Mouse (Mus musculus) forebrain, embryonic 11.5 days (tissue): Measurements from ENCODE around the gene Rmi1. TPM values are rescaled to one million over a fixed set of nuclear protein-coding genes. Genes with fewer than 3 reads are reported as not detected.

ENCODE experiments used
- ATAC-seq: fragments of 200-750 bp; cut with Nextera tagmentation; replicated peaks from 2 replicates; pipeline ENCODE4 v1.8.0; 2017; ENCODE audit warnings: moderate TSS enrichment; ENCODE audit not compliant: low FRiP score
- DNase-seq: peaks from one replicate; pipeline ENCODE4 v3.0.0-alpha.2; 2017; ENCODE audit warnings: low spot score
- H3K27ac ChIP-seq: fragments of 300-500 bp; sonication (generic); 2 replicates; pipeline ENCODE4 v1.5.1; 2014; ENCODE audit warnings: low read depth, low read length
- H3K27me3 ChIP-seq: fragments of 300-500 bp; sonication (generic); 2 replicates; pipeline ENCODE4 v1.6.1; 2014; ENCODE audit warnings: mild to moderate bottlenecking, low read length, mixed read lengths; ENCODE audit not compliant: control insufficient read depth, insufficient read depth
- H3K36me3 ChIP-seq: fragments of 300-500 bp; sonication (generic); 2 replicates; pipeline ENCODE4 v1.6.1; 2014; ENCODE audit warnings: mild to moderate bottlenecking, low read length, moderate library complexity, mixed read lengths; ENCODE audit not compliant: control insufficient read depth, insufficient read depth
- H3K4me1 ChIP-seq: fragments of 300-500 bp; sonication (generic); replicated peaks from 2 replicates; pipeline ENCODE4 v1.6.1; 2014; ENCODE audit warnings: low read length, mixed read lengths; ENCODE audit not compliant: control insufficient read depth, insufficient read depth
- H3K4me2 ChIP-seq: fragments of 300-500 bp; sonication (generic); 2 replicates; pipeline ENCODE4 v1.6.1; 2014; ENCODE audit warnings: low read depth, mild to moderate bottlenecking, low read length, moderate library complexity, mixed read lengths; ENCODE audit not compliant: severe bottlenecking
- H3K4me3 ChIP-seq: fragments of 300-500 bp; sonication (generic); 2 replicates; pipeline ENCODE4 v1.5.1; 2014; ENCODE audit warnings: low read depth, low read length
- H3K9ac ChIP-seq: fragments of 300-500 bp; sonication (generic); 2 replicates; pipeline ENCODE4 v1.6.1; 2014; ENCODE audit warnings: low read length
- H3K9me3 ChIP-seq: fragments of 300-500 bp; sonication (generic); 2 replicates; pipeline ENCODE4 v1.6.1; 2016; ENCODE audit warnings: low read length, mixed read lengths; ENCODE audit not compliant: control insufficient read depth
- WGBS: fragments of 180-500 bp; shearing (Covaris S2); extraction: QIAGEN DNeasy Blood & Tissue Kit; methylation state at CpG from one replicate; pipeline ENCODE4 v1.1.7; 2014; 5-methylcytosine and 5-hydroxymethylcytosine counted together
- polyA plus RNA-seq: library from polyadenylated mRNA; unstranded; fragments of >200 nt; fragmentation: Nextera tagmentation; extraction: Ambion mirVana; gene quantifications from 2 replicates; pipeline ENCODE4 v1.2.1, GENCODE M21; 2014

Gene Rmi1
- polyA plus RNA-seq, 1 experiment from 2014 or later, result 40.9 TPM

- DNase-seq (no peak), ATAC-seq (no peak)
- H3K4me2 ChIP-seq, result no peak overlapping the region
- no peaks in the 10 kb centered on the region for H3K9me3 ChIP-seq
- no peaks in the 10 kb centered on the region for H3K4me1 ChIP-seq
- H3K36me3 ChIP-seq, result no peaks in the 10 kb centered on the region
- no peak overlapping the region for H3K9ac ChIP-seq
- no peak overlapping the region for H3K4me3 ChIP-seq
- H3K27me3 ChIP-seq, result no peaks in the 10 kb centered on the region
- no peak overlapping the region for H3K27ac ChIP-seq
- WGBS, result 83% methylated on average over 4 of the region's 4 CpGs
These were observed 33.2 kb upstream of the Rmi1 start for GRCm38 (mm10) chr13:58368835-58369234.

- no peak for DNase-seq
- Histone ChIP-seq H3K9me3 (no peaks in the 10 kb centered on the region), H3K4me3 (no peak overlapping the region), H3K27me3 (no peaks in the 10 kb centered on the region), H3K4me1 (no peaks in the 10 kb centered on the region), H3K36me3 (no peaks in the 10 kb centered on the region), H3K27ac (no peak overlapping the region), H3K4me2 (no peak overlapping the region), H3K9ac (no peak overlapping the region)
- ATAC-seq, result no peak
- 93% methylated on average over 5 of the region's 5 CpGs for WGBS
These were observed 29.5 kb upstream of the Rmi1 start for GRCm38 (mm10) chr13:58372278-58373152.

GRCm38 (mm10) chr13:58373153-58373470 lies 28.9 kb upstream of the Rmi1 start:
- H3K36me3 ChIP-seq, result no peaks in the 10 kb centered on the region
- ATAC-seq, result no peak
- H3K27ac ChIP-seq, result no peak overlapping the region
- no peaks in the 10 kb centered on the region for H3K27me3 ChIP-seq
- H3K9ac ChIP-seq, result no peak overlapping the region
- whole genome bisulfite sequencing, result 91% methylated on average over 2 of the region's 2 CpGs
- DNase-seq, result no peak
- H3K4me1 ChIP-seq, result no peaks in the 10 kb centered on the region
- no peak overlapping the region for H3K4me3 ChIP-seq
- H3K9me3 ChIP-seq, result no peaks in the 10 kb centered on the region
- H3K4me2 ChIP-seq, result no peak overlapping the region

- peaks cover 15% of the 10 kb centered on the region for H3K36me3 ChIP-seq
- peak overlapping the region; percentile 72 for H3K9ac ChIP-seq
- DNase-seq, result no peak
- no peak overlapping the region for H3K27ac ChIP-seq
- peak; percentile 57 for ATAC-seq
- peak overlapping the region; percentile 77 for H3K4me2 ChIP-seq
- H3K4me3 ChIP-seq, result peak overlapping the region; percentile 60
- no peaks in the 10 kb centered on the region for H3K27me3 ChIP-seq
- H3K9me3 ChIP-seq, result peaks cover 17% of the 10 kb centered on the region; the same call in 1 of the 2 replicates
- no peaks in the 10 kb centered on the region for H3K4me1 ChIP-seq
- WGBS, result 56% methylated on average over 11 of the region's 11 CpGs
These were observed 17.7 kb upstream of the Rmi1 start for GRCm38 (mm10) chr13:58384371-58384770.

- Histone ChIP-seq H3K9ac (peak within 1 kb of the TSS; percentile 72), H3K4me2 (peak within 1 kb of the TSS; percentile 77), H3K9me3 (peaks cover 17% of the 10 kb centered on the region; the same call in 1 of the 2 replicates), H3K27ac (no peak within 1 kb of the TSS), H3K4me1 (no peaks in the 10 kb centered on the region), H3K4me3 (peak within 1 kb of the TSS; percentile 60), H3K27me3 (no peaks in the 10 kb centered on the region), H3K36me3 (peaks cover 15% of the 10 kb centered on the region)
- WGBS, result 3% methylated on average over 80 of the region's 80 CpGs
- DNase-seq (peak; percentile 83), ATAC-seq (peak; percentile 71)
These were observed 17.1 kb upstream of the Rmi1 start, which contains the start of gene 2210016F16Rik for GRCm38 (mm10) chr13:58384779-58385546. Gene 2210016F16Rik (minus strand): TSS chr13:58385225.

- H3K9ac ChIP-seq, result peak overlapping the region; percentile 72; the same call in 1 of the 2 replicates
- peaks cover 13% of the 10 kb centered on the region; the same call in 1 of the 2 replicates for H3K9me3 ChIP-seq
- H3K27me3 ChIP-seq, result no peaks in the 10 kb centered on the region
- DNase-seq (no peak), ATAC-seq (no peak; the same call in 1 of the 2 replicates)
- 81% methylated on average over 7 of the region's 7 CpGs for WGBS
- no peak overlapping the region for H3K27ac ChIP-seq
- H3K4me2 ChIP-seq, result peak overlapping the region; percentile 77
- no peaks in the 10 kb centered on the region for H3K4me1 ChIP-seq
- peaks cover 15% of the 10 kb centered on the region for H3K36me3 ChIP-seq
- H3K4me3 ChIP-seq, result no peak overlapping the region
These were observed 16.5 kb upstream of the Rmi1 start for GRCm38 (mm10) chr13:58385547-58385920.

GRCm38 (mm10) chr13:58387948-58388347 lies 14.1 kb upstream of the Rmi1 start:
- H3K4me3 ChIP-seq, result no peak overlapping the region
- ATAC-seq, result 0 out of 2 replicates have a peak, but pooled peaks have one; percentile 43
- H3K9me3 ChIP-seq, result no peaks in the 10 kb centered on the region
- H3K27me3 ChIP-seq, result no peaks in the 10 kb centered on the region
- no peaks in the 10 kb centered on the region for H3K4me1 ChIP-seq
- WGBS, result 20% methylated on average over 7 of the region's 7 CpGs
- peak; percentile 83 for DNase-seq
- H3K4me2 ChIP-seq, result no peak overlapping the region
- H3K36me3 ChIP-seq, result peaks cover 6% of the 10 kb centered on the region; the same call in 1 of the 2 replicates
- H3K27ac ChIP-seq, result no peak overlapping the region
- no peak overlapping the region for H3K9ac ChIP-seq

GRCm38 (mm10) chr13:58388379-58388778 lies 13.7 kb upstream of the Rmi1 start:
- ATAC-seq (0 out of 2 replicates have a peak, but pooled peaks have one; percentile 27), DNase-seq (no peak)
- Histone ChIP-seq H3K4me2 (no peak overlapping the region), H3K27me3 (no peaks in the 10 kb centered on the region), H3K9me3 (no peaks in the 10 kb centered on the region), H3K4me3 (no peak overlapping the region), H3K27ac (no peak overlapping the region), H3K9ac (no peak overlapping the region), H3K4me1 (no peaks in the 10 kb centered on the region), H3K36me3 (peaks cover 6% of the 10 kb centered on the region; the same call in 1 of the 2 replicates)
- 49% methylated on average over 3 of the region's 3 CpGs for WGBS
